Mouse (Mus musculus): Measurements from ENCODE around the gene Rnh1. TPM values are rescaled to one million over a fixed set of nuclear protein-coding genes. Genes with fewer than 3 reads are reported as not detected.

Gene Rnh1
- total and polyA plus RNA-seq, 3 experiments, result 71.4 to 94.5 TPM; not detected in 1

- no peaks in the 10 kb centered on the region for H3K79me2 ChIP-seq (ENCODE audit: control insufficient read depth, insufficient read depth, low read length, poor library complexity)
- no peak overlapping the region for H3K9ac ChIP-seq (ENCODE audit: control insufficient read depth, low read depth, low read length, poor library complexity, severe bottlenecking)
- TF ChIP-seq UBTF (IDR thresholded peaks at IDR 0.05; ENCODE audit: borderline replicate concordance, insufficient read depth, low read depth, low read length) (no peak), MXI1 (IDR thresholded peaks at IDR 0.05; ENCODE audit: low read depth, low read length) (no peak), SIN3A (IDR thresholded peaks at IDR 0.05; ENCODE audit: low read length) (no peak), ZNF384 (IDR thresholded peaks at IDR 0.05; ENCODE audit: low read depth, low read length) (no peak), JUND (IDR thresholded peaks at IDR 0.05; ENCODE audit: low read depth, low read length) (no peak), ZMIZ1 (IDR thresholded peaks at IDR 0.05; ENCODE audit: low read depth, low read length) (no peak), POLR2AphosphoS5 (IDR thresholded peaks at IDR 0.05; ENCODE audit: borderline replicate concordance, low read depth, low read length) (no peak)
- DNase-seq (ENCODE audit: low read depth, low spot score), result no peak
- H3K27me3 ChIP-seq (ENCODE audit: control insufficient read depth in 1 of 2, insufficient read depth in 2 of 2, low read length in 2 of 2), result peaks cover 0 to 1% of the 10 kb centered on the region in 2 experiments; a peak in 1 of 4 replicates
- no peaks in the 10 kb centered on the region for H3K36me3 ChIP-seq (ENCODE audit: control insufficient read depth in 1 of 2, insufficient read depth in 2 of 2, low read length in 2 of 2)
- no peak overlapping the region for H3K27ac ChIP-seq (ENCODE audit: control insufficient read depth, low read depth, low read length)
- H3K4me1 ChIP-seq (ENCODE audit: control insufficient read depth in 1 of 2, insufficient read depth in 2 of 2, low read length in 2 of 2), result peaks cover 0 to 6% of the 10 kb centered on the region in 2 experiments; a peak in 2 of 4 replicates
- no peak overlapping the region for H3K4me3 ChIP-seq (ENCODE audit: control insufficient read depth in 1 of 2, insufficient read depth in 1 of 2, low read depth in 2 of 2, low read length in 2 of 2)
- no peaks in the 10 kb centered on the region for H3K9me3 ChIP-seq (replicated peaks; ENCODE audit: insufficient read depth, low read length)
Measured at GRCm38 (mm10) chr7:141210606-141211131, 38.0 kb upstream of the Rnh1 start.

DNA sequence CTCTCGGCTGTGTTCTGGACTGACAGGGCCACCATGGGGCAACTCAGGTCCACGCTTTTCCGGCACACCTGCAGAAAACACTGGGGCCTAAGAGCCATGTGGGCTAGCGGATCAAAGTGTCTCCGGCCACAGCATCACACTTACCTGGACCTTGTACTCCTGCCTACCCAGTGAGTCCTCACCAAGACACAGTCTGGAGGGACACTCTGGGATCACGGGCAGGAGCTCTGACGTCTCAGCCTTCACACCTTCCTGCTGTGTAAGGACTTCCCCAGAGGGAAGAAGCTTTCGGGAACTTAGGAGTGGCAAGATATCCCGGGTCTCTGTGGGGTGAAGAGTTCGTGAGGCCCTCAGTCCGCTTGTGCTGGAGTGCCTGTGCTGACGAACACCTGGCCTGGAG lies 37.5 kb upstream of the Rnh1 start:
- peaks cover 0 to 1% of the 10 kb centered on the region in 2 experiments; a peak in 1 of 4 replicates for H3K27me3 ChIP-seq (ENCODE audit: control insufficient read depth in 1 of 2, insufficient read depth in 2 of 2, low read length in 2 of 2)
- no peaks in the 10 kb centered on the region for H3K36me3 ChIP-seq (ENCODE audit: control insufficient read depth in 1 of 2, insufficient read depth in 2 of 2, low read length in 2 of 2)
- H3K4me1 ChIP-seq (ENCODE audit: control insufficient read depth in 1 of 2, insufficient read depth in 2 of 2, low read length in 2 of 2), result peaks cover 0 to 4% of the 10 kb centered on the region in 2 experiments; a peak in 2 of 4 replicates
- no peak for TF ChIP-seq UBTF (IDR thresholded peaks at IDR 0.05; ENCODE audit: borderline replicate concordance, insufficient read depth, low read depth, low read length)
- TF ChIP-seq SIN3A (IDR thresholded peaks at IDR 0.05; ENCODE audit: low read length), result no peak
- no peak for TF ChIP-seq SMC3 (IDR thresholded peaks at IDR 0.05; ENCODE audit: low read depth, low read length)
- no peak for TF ChIP-seq POLR2A (IDR thresholded peaks at IDR 0.05; ENCODE audit: control insufficient read depth in 1 of 2, insufficient read depth in 1 of 2, low read depth in 1 of 2, low read length in 2 of 2, poor library complexity in 1 of 2)
- H3K4me3 ChIP-seq (ENCODE audit: control insufficient read depth in 1 of 2, insufficient read depth in 1 of 2, low read depth in 2 of 2, low read length in 2 of 2), result no peak overlapping the region
- no peaks in the 10 kb centered on the region for H3K79me2 ChIP-seq (ENCODE audit: control insufficient read depth, insufficient read depth, low read length, poor library complexity)
- no peaks in the 10 kb centered on the region for H3K9me3 ChIP-seq (replicated peaks; ENCODE audit: insufficient read depth, low read length)
- H3K27ac ChIP-seq (ENCODE audit: control insufficient read depth, low read depth, low read length), result no peak overlapping the region
- H3K9ac ChIP-seq (ENCODE audit: control insufficient read depth, low read depth, low read length, poor library complexity, severe bottlenecking), result no peak overlapping the region
- no peak for DNase-seq (ENCODE audit: low read depth, low spot score)

DNA sequence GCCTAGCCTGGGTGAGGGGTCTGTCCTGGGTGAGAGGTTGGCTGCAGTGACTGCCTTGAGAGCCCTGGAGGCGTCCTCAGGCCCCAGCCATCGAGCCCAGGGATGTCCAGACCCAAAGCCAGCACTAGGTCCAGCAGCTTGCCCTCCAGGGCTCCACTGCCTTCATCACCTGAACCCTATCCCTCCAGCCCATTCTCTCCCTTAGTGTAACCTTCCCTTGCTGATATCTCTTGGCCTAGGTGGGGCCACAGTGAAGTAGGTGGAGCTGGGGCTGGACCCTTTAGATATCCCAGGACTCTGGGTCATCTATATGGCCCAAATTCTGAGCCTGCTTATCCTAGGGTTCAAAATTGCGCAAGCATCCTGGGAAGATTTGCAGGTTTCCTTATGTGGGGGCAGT lies 36.9 kb upstream of the Rnh1 start:
- no peaks in the 10 kb centered on the region for H3K79me2 ChIP-seq (ENCODE audit: control insufficient read depth, insufficient read depth, low read length, poor library complexity)
- no peak overlapping the region for H3K9ac ChIP-seq (ENCODE audit: control insufficient read depth, low read depth, low read length, poor library complexity, severe bottlenecking)
- peaks cover 0 to 3% of the 10 kb centered on the region in 2 experiments; a peak in 1 of 4 replicates for H3K4me1 ChIP-seq (ENCODE audit: control insufficient read depth in 1 of 2, insufficient read depth in 2 of 2, low read length in 2 of 2)
- H3K9me3 ChIP-seq (replicated peaks; ENCODE audit: insufficient read depth, low read length), result no peaks in the 10 kb centered on the region
- H3K36me3 ChIP-seq (ENCODE audit: control insufficient read depth in 1 of 2, insufficient read depth in 2 of 2, low read length in 2 of 2), result no peaks in the 10 kb centered on the region
- H3K4me3 ChIP-seq (ENCODE audit: control insufficient read depth in 1 of 2, insufficient read depth in 1 of 2, low read depth in 2 of 2, low read length in 2 of 2), result no peak overlapping the region
- no peak for DNase-seq (ENCODE audit: low read depth, low spot score)
- H3K27me3 ChIP-seq (ENCODE audit: control insufficient read depth in 1 of 2, insufficient read depth in 2 of 2, low read length in 2 of 2), result peaks cover 0 to 1% of the 10 kb centered on the region in 2 experiments; a peak in 1 of 4 replicates
- TF ChIP-seq RCOR1 (IDR thresholded peaks at IDR 0.05; ENCODE audit: low read depth, low read length), result no peak
- no peak for TF ChIP-seq ELF1 (IDR thresholded peaks at IDR 0.05; ENCODE audit: low read depth, low read length)
- no peak for TF ChIP-seq RAD21 (IDR thresholded peaks at IDR 0.05; ENCODE audit: low read depth, low read length)
- TF ChIP-seq EP300 (IDR thresholded peaks at IDR 0.05; ENCODE audit: low read depth in 1 of 2, low read length in 2 of 2), result no peak
- TF ChIP-seq UBTF (IDR thresholded peaks at IDR 0.05; ENCODE audit: borderline replicate concordance, insufficient read depth, low read depth, low read length), result no peak
- TF ChIP-seq ZKSCAN1 (IDR thresholded peaks at IDR 0.05; ENCODE audit: low read depth, low read length), result no peak
- TF ChIP-seq POLR2AphosphoS5 (IDR thresholded peaks at IDR 0.05; ENCODE audit: borderline replicate concordance, low read depth, low read length), result no peak
- no peak for TF ChIP-seq CHD1 (IDR thresholded peaks at IDR 0.05; ENCODE audit: low read depth, low read length)
- no peak for TF ChIP-seq MEF2A (IDR thresholded peaks at IDR 0.05; ENCODE audit: extremely low read depth, insufficient replicate concordance, low read depth, low read length, poor library complexity, severe bottlenecking)
- no peak for TF ChIP-seq USF2 (IDR thresholded peaks at IDR 0.05; ENCODE audit: borderline replicate concordance in 1 of 2, insufficient read depth in 1 of 2, low read depth in 1 of 2, low read length in 2 of 2)
- TF ChIP-seq ZC3H11A (IDR thresholded peaks at IDR 0.05; ENCODE audit: low read depth, low read length), result no peak
- no peak for TF ChIP-seq JUND (IDR thresholded peaks at IDR 0.05; ENCODE audit: low read depth, low read length)
- TF ChIP-seq KAT2A (conservative IDR thresholded peaks at IDR 0.05; ENCODE audit: low read depth, low read length), result no peak
- TF ChIP-seq MAX (IDR thresholded peaks at IDR 0.05; ENCODE audit: low read length), result no peak
- no peak for TF ChIP-seq USF1 (IDR thresholded peaks at IDR 0.05; ENCODE audit: low read depth, low read length)
- TF ChIP-seq CHD2 (IDR thresholded peaks at IDR 0.05; ENCODE audit: low read length), result no peak
- no peak for TF ChIP-seq POLR2A (IDR thresholded peaks at IDR 0.05; ENCODE audit: control insufficient read depth in 1 of 2, insufficient read depth in 1 of 2, low read depth in 1 of 2, low read length in 2 of 2, poor library complexity in 1 of 2)
- no peak for TF ChIP-seq CTCF (IDR thresholded peaks at IDR 0.05 in 2 of 3, conservative IDR thresholded peaks at IDR 0.05 in 1 of 3; ENCODE audit: control insufficient read depth in 1 of 3, insufficient read depth in 1 of 3, low read depth in 2 of 3, low read length in 3 of 3, poor library complexity in 1 of 3, severe bottlenecking in 1 of 3)
- TF ChIP-seq SIN3A (IDR thresholded peaks at IDR 0.05; ENCODE audit: low read length), result no peak
- H3K27ac ChIP-seq (ENCODE audit: control insufficient read depth, low read depth, low read length), result no peak overlapping the region

All from MEL (cell line).